16 mouse cellular contexts compared by ENCODE assay signal in the genomic region with DNA sequence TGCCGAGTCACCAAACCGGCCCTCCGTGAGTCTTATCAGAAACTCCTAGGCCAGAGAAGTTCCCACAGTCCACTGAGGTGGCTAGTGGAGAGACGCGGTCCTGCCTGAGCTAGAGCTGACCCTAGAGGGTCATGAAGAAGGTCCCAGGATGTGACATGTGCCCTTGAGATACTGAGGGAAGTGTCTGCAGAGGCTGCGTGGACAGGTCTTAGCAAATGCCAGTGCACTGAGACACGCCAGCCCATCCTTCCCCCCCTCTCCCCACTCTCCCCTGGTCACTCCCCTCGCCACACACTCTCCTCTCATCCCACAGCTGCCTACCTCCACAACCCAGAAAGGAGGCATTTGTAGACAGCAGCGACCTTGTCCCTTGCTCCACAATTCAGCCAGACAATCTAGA.
DNase-seq lines count a peak whose midpoint lies in the region; ATAC-seq and TF ChIP-seq lines count a peak whose summit lies in the region.
"Had no signal": no experiment of that assay in that cellular context is flagged by ENCODE, and none has a peak within 500 bp of the region (broad histone marks: within the 10 kb centered on the region; RNA-seq: fewer than 3 reads in every experiment).

No protein-coding gene starts in this region.

- H3K27me3 ChIP-seq in heart, postnatal 0 days (ENCODE audit: control insufficient read depth, insufficient read depth, low read length) = no peaks in the 10 kb centered on the region; the same call in 1 of the 2 replicates
- no peaks in the 10 kb centered on the region for H3K27me3 ChIP-seq in intestine, postnatal 0 days (replicated peaks; ENCODE audit: control insufficient read depth, insufficient read depth, low read length)
- H3K27me3 ChIP-seq: limb, embryonic 12.5 days had no signal

- 56% methylated on average over 9 of the region's 9 CpGs for WGBS in heart, postnatal 0 days
- 57% methylated on average over 9 of the region's 9 CpGs for WGBS in lung, adult 2 months
- WGBS in intestine, postnatal 0 days = 54% methylated on average over 9 of the region's 9 CpGs

- no peak overlapping the region for H3K27ac ChIP-seq in heart, postnatal 0 days (ENCODE audit: low read depth)
- H3K27ac ChIP-seq in intestine, postnatal 0 days (ENCODE audit: low read depth, low read length) = no peak overlapping the region
- H3K27ac ChIP-seq: left cerebral cortex, adult 2 months; limb, embryonic 12.5 days had no signal

- peak; percentile 18 for DNase-seq in adrenal gland, adult 2 months
- no peak for DNase-seq in adrenal gland, postnatal 10 days
- DNase-seq in heart, postnatal 0 days (ENCODE audit: low spot score) = no peak
- no peak for DNase-seq in heart, adult 8-10 months (ENCODE audit: low spot score)
- DNase-seq in lung, adult 2 months = no peak
- DNase-seq in lung, postnatal 10 days = no peak
- DNase-seq: cerebellum, postnatal 10 days; retina, postnatal 1 day; thymus, postnatal 36 days had no signal

- H3K4me2 ChIP-seq in heart, postnatal 0 days (ENCODE audit: low read depth, low read length) = no peak overlapping the region
- peak overlapping the region; percentile 54 for H3K4me2 ChIP-seq in intestine, postnatal 0 days (replicated peaks; ENCODE audit: low read depth)
- H3K4me2 ChIP-seq: limb, embryonic 12.5 days; midbrain, embryonic 11.5 days had no signal

- H3K4me1 ChIP-seq in heart, postnatal 0 days (ENCODE audit: control insufficient read depth, insufficient read depth) = peaks cover 41% of the 10 kb centered on the region
- peaks cover 39% of the 10 kb centered on the region for H3K4me1 ChIP-seq in lung, adult 2 months (ENCODE audit: control insufficient read depth, insufficient read depth, low read length)
- H3K4me1 ChIP-seq in intestine, postnatal 0 days (replicated peaks; ENCODE audit: control insufficient read depth, insufficient read depth, low read length) = peaks cover 29% of the 10 kb centered on the region

- no peak overlapping the region for H3K9ac ChIP-seq in heart, postnatal 0 days (replicated peaks; ENCODE audit: low read depth, low read length)
- H3K9ac ChIP-seq in intestine, postnatal 0 days (ENCODE audit: low read depth, low read length) = 0 out of 2 replicates have a peak overlapping the region, but pooled peaks have one; percentile 31
- H3K9ac ChIP-seq: limb, embryonic 12.5 days had no signal

- H3K36me3 ChIP-seq in heart, postnatal 0 days (replicated peaks; ENCODE audit: control insufficient read depth, insufficient read depth, low read length) = no peaks in the 10 kb centered on the region
- H3K36me3 ChIP-seq in intestine, postnatal 0 days (ENCODE audit: control insufficient read depth, insufficient read depth) = no peaks in the 10 kb centered on the region; the same call in 1 of the 2 replicates
- H3K36me3 ChIP-seq: limb, embryonic 12.5 days had no signal

- TF ChIP-seq EP300 in heart, postnatal 0 days (IDR thresholded peaks at IDR 0.05; ENCODE audit: low read depth) = no peak

- no peak for TF ChIP-seq POLR2A in lung, adult 2 months (IDR thresholded peaks at IDR 0.05; ENCODE audit: borderline replicate concordance, extremely low read depth, low read depth, low read length)

- 0 out of 2 replicates have a peak overlapping the region, but pooled peaks have one; percentile 4 for H3K4me3 ChIP-seq in heart, postnatal 0 days (ENCODE audit: low read depth, low read length)
- H3K4me3 ChIP-seq in lung, adult 2 months (replicated peaks; ENCODE audit: extremely low read depth, low read depth, low read length) = peak overlapping the region; percentile 42
- peak overlapping the region; percentile 36 for H3K4me3 ChIP-seq in intestine, postnatal 0 days (ENCODE audit: low read depth, low read length)
- H3K4me3 ChIP-seq: left cerebral cortex, adult 2 months; limb, embryonic 12.5 days had no signal

- H3K9me3 ChIP-seq in heart, postnatal 0 days (replicated peaks; ENCODE audit: control insufficient read depth, low read length) = no peaks in the 10 kb centered on the region
- H3K9me3 ChIP-seq in intestine, postnatal 0 days (ENCODE audit: control insufficient read depth) = no peaks in the 10 kb centered on the region
- H3K9me3 ChIP-seq: limb, embryonic 12.5 days had no signal

- no peak for ATAC-seq in heart, postnatal 0 days (ENCODE audit: insufficient read depth, low read depth)
- ATAC-seq in intestine, postnatal 0 days = no peak
- no peak for ATAC-seq in activated CD4-positive, CD25-positive, alpha-beta regulatory T cell, adult 4 months
- ATAC-seq: forebrain, embryonic 14.5 days; hindbrain, embryonic 16.5 days had no signal

- no peak for TF ChIP-seq CTCF in heart, postnatal 0 days (IDR thresholded peaks at IDR 0.05; ENCODE audit: low read depth)
- no peak for TF ChIP-seq CTCF in lung, adult 2 months (IDR thresholded peaks at IDR 0.05; ENCODE audit: insufficient read depth, low read length)
- no peak for TF ChIP-seq CTCF in intestine, postnatal 0 days (IDR thresholded peaks at IDR 0.05; ENCODE audit: low read depth)
